Mouse (Mus musculus) liver, embryonic 11.5 days (tissue): ENCODE results near the gene Tex2. TPM values are rescaled to one million over a fixed set of nuclear protein-coding genes. Genes with fewer than 3 reads are reported as not detected.
"Not testable (repeated sequence)": the region's sequence is repeated elsewhere in the genome, so short reads cannot be mapped to it uniquely, and the experiment has no call there.

ENCODE experiments used
- ATAC-seq: fragments of 200-750 bp; cut with Nextera tagmentation; replicated peaks from 2 replicates; pipeline ENCODE4 v1.8.0; 2017; ENCODE audit warnings: moderate number of reproducible peaks, mild to moderate bottlenecking, moderate TSS enrichment, moderate library complexity; ENCODE audit not compliant: low FRiP score
- DNase-seq: peaks from one replicate; pipeline ENCODE4 v3.0.0-alpha.2; 2017; ENCODE audit warnings: low spot score
- H3K27ac ChIP-seq: fragments of 300-500 bp; sonication (generic); 2 replicates; pipeline ENCODE4 v1.5.1; 2014; ENCODE audit warnings: mild to moderate bottlenecking, low read depth, low read length, control low read depth
- H3K27me3 ChIP-seq: fragments of 300-500 bp; sonication (generic); replicated peaks from 2 replicates; pipeline ENCODE4 v1.6.1; 2014; ENCODE audit warnings: low read length, mixed read lengths; ENCODE audit not compliant: control insufficient read depth, insufficient read depth
- H3K36me3 ChIP-seq: fragments of 300-500 bp; sonication (generic); 2 replicates; pipeline ENCODE4 v1.6.1; 2014; ENCODE audit warnings: mild to moderate bottlenecking, low read length, moderate library complexity, mixed read lengths; ENCODE audit not compliant: control insufficient read depth, insufficient read depth
- H3K4me1 ChIP-seq: fragments of 300-500 bp; sonication (generic); replicated peaks from 2 replicates; pipeline ENCODE4 v1.6.1; 2014; ENCODE audit warnings: low read length, mixed read lengths; ENCODE audit not compliant: control insufficient read depth, insufficient read depth
- H3K4me2 ChIP-seq: fragments of 300-500 bp; sonication (generic); 2 replicates; pipeline ENCODE4 v1.6.1; 2014; ENCODE audit warnings: mild to moderate bottlenecking, control low read depth, moderate library complexity
- H3K4me3 ChIP-seq: fragments of 300-500 bp; sonication (generic); 2 replicates; pipeline ENCODE4 v1.5.1; 2014; ENCODE audit warnings: low read depth, low read length, control low read depth
- H3K9ac ChIP-seq: fragments of 300-500 bp; sonication (generic); 2 replicates; pipeline ENCODE4 v1.6.1; 2014; ENCODE audit warnings: low read depth, low read length, control low read depth
- H3K9me3 ChIP-seq: fragments of 300-500 bp; sonication (generic); 2 replicates; pipeline ENCODE4 v1.6.1; 2016; ENCODE audit warnings: low read length, inconsistent platforms, mixed read lengths; ENCODE audit not compliant: control insufficient read depth
- WGBS: fragments of 180-500 bp; shearing (Covaris S2); extraction: QIAGEN DNeasy Blood & Tissue Kit; methylation state at CpG from one replicate; pipeline ENCODE4 v1.1.7; 2014; 5-methylcytosine and 5-hydroxymethylcytosine counted together
- polyA plus RNA-seq: library from polyadenylated mRNA; unstranded; fragments of >200 nt; fragmentation: Nextera tagmentation; extraction: Ambion mirVana; gene quantifications from 2 replicates; pipeline ENCODE4 v1.2.1, GENCODE M21; 2014

Tex2 gene
- polyA plus RNA-seq, 1 experiment from 2014 or later = 13.4 TPM

GRCm38 (mm10) chr11:106497926-106498325, 115.3 kb downstream of the Tex2 start:
- WGBS = 89% methylated on average over 2 of the region's 2 CpGs
- no peaks in the 10 kb centered on the region for H3K4me1 ChIP-seq
- no peaks in the 10 kb centered on the region for H3K9me3 ChIP-seq
- no peak overlapping the region for H3K4me3 ChIP-seq
- no peak overlapping the region for H3K4me2 ChIP-seq
- DNase-seq = no peak
- no peaks in the 10 kb centered on the region for H3K27me3 ChIP-seq
- H3K36me3 ChIP-seq = no peaks in the 10 kb centered on the region; the same call in 1 of the 2 replicates
- no peak overlapping the region for H3K9ac ChIP-seq
- no peak overlapping the region for H3K27ac ChIP-seq
- ATAC-seq = no peak

- H3K27ac ChIP-seq, H3K9ac ChIP-seq, H3K27me3 ChIP-seq, H3K36me3 ChIP-seq, H3K4me2 ChIP-seq, DNase-seq, ATAC-seq, H3K9me3 ChIP-seq, H3K4me3 ChIP-seq, H3K4me1 ChIP-seq: not testable (repeated sequence)
- 88% methylated on average over 2 of the region's 2 CpGs for WGBS
These were observed 116.2 kb downstream of the Tex2 start for GRCm38 (mm10) chr11:106497009-106497408.

- no peak overlapping the region for H3K4me2 ChIP-seq
- H3K27me3 ChIP-seq = no peaks in the 10 kb centered on the region
- no peaks in the 10 kb centered on the region for H3K9me3 ChIP-seq
- H3K27ac ChIP-seq = no peak overlapping the region
- no peak overlapping the region for H3K9ac ChIP-seq
- no peak for DNase-seq
- ATAC-seq = no peak
- peaks cover 5% of the 10 kb centered on the region; the same call in 1 of the 2 replicates for H3K4me1 ChIP-seq
- WGBS = 71% methylated on average over 7 of the region's 7 CpGs
- H3K36me3 ChIP-seq = no peaks in the 10 kb centered on the region
- H3K4me3 ChIP-seq = no peak overlapping the region
These were observed 120.1 kb downstream of the Tex2 start for GRCm38 (mm10) chr11:106492984-106493669.

DNA sequence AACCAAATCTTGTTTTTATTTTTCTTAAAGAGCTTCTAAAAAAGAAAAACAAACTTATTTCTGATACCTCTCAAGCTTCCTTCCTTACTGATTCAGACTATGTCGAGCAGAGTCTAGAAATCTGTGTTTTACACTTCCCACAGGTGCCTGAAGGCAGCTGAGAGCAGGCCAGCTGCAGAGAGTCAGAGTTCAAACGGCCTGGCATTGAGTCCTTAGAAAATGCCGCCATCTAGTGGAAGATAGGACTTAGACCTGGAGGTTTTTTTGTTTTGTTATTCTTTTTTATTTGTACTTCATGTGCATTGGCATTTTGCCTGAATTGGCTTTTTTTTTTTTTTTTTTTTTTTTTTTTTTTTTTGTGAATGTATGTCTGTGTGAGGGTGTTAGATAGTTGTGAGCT, 121.8 kb downstream of the Tex2 start:
- no peaks in the 10 kb centered on the region for H3K36me3 ChIP-seq
- H3K9ac ChIP-seq = no peak overlapping the region
- H3K4me1 ChIP-seq = peaks cover 7% of the 10 kb centered on the region; the same call in 1 of the 2 replicates
- no peak for ATAC-seq
- no peak for DNase-seq
- H3K27me3 ChIP-seq = no peaks in the 10 kb centered on the region
- 3% methylated on average over 3 of the region's 3 CpGs for WGBS
- no peak overlapping the region for H3K27ac ChIP-seq
- no peaks in the 10 kb centered on the region for H3K9me3 ChIP-seq
- H3K4me2 ChIP-seq = no peak overlapping the region
- no peak overlapping the region for H3K4me3 ChIP-seq

- 79% methylated on average over 6 of the region's 6 CpGs for WGBS
- not testable (repeated sequence) for ATAC-seq, H3K4me3 ChIP-seq, H3K9ac ChIP-seq, H3K36me3 ChIP-seq, H3K9me3 ChIP-seq, H3K27me3 ChIP-seq, DNase-seq, H3K27ac ChIP-seq, H3K4me2 ChIP-seq
- H3K4me1 ChIP-seq = peaks cover 13% of the 10 kb centered on the region
These were observed 122.6 kb downstream of the Tex2 start for GRCm38 (mm10) chr11:106490600-106490999.

DNA sequence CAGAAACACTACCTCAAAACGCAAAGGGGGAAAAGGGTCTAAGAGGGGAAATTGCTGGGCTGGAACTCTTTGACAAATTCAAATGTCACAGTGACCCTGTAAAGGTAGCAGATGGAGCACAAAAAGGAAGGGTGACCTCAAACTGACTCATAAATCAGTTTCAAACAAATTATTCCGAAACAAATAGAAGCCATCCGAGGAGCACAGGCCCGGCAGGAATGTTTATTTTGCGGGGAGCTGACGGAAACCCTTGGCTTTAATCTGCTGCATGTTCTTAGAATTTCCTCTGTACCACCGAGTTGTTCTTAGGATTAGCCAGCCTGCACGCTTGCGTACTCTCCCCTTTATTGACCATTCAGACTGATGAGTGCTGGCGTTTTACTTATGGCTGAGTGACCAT, 123.2 kb downstream of the Tex2 start:
- Histone ChIP-seq H3K27ac (no peak overlapping the region), H3K9me3 (no peaks in the 10 kb centered on the region), H3K9ac (no peak overlapping the region), H3K36me3 (no peaks in the 10 kb centered on the region), H3K27me3 (no peaks in the 10 kb centered on the region), H3K4me3 (no peak overlapping the region), H3K4me2 (no peak overlapping the region), H3K4me1 (peaks cover 16% of the 10 kb centered on the region)
- no peak for DNase-seq
- 72% methylated on average over 10 of the region's 10 CpGs for WGBS
- ATAC-seq = no peak

GRCm38 (mm10) chr11:106489036-106489693, 124.1 kb downstream of the Tex2 start:
- H3K9me3 ChIP-seq = no peaks in the 10 kb centered on the region
- 53% methylated on average over 7 of the region's 7 CpGs for whole genome bisulfite sequencing
- no peak overlapping the region for H3K4me2 ChIP-seq
- ATAC-seq = no peak
- no peak overlapping the region for H3K27ac ChIP-seq
- H3K4me3 ChIP-seq = no peak overlapping the region
- no peaks in the 10 kb centered on the region for H3K36me3 ChIP-seq
- H3K4me1 ChIP-seq = peaks cover 16% of the 10 kb centered on the region
- no peak overlapping the region for H3K9ac ChIP-seq
- H3K27me3 ChIP-seq = no peaks in the 10 kb centered on the region
- DNase-seq = no peak

- ATAC-seq = peak; percentile 68
- no peaks in the 10 kb centered on the region for H3K27me3 ChIP-seq
- no peaks in the 10 kb centered on the region for H3K9me3 ChIP-seq
- peak overlapping the region; percentile 97 for H3K4me3 ChIP-seq
- H3K27ac ChIP-seq = peak overlapping the region; percentile 63
- WGBS = 14% methylated on average over 17 of the region's 17 CpGs
- H3K4me2 ChIP-seq = peak overlapping the region; percentile 68
- H3K9ac ChIP-seq = peak overlapping the region; percentile 66
- DNase-seq = no peak
- peaks cover 16% of the 10 kb centered on the region for H3K4me1 ChIP-seq
- no peaks in the 10 kb centered on the region for H3K36me3 ChIP-seq
These were observed 125.1 kb downstream of the Tex2 start for GRCm38 (mm10) chr11:106488126-106488561.

- 2% methylated on average over 28 of the region's 28 CpGs for WGBS
These were observed 125.5 kb downstream of the Tex2 start, which contains the start of gene Ern1 for GRCm38 (mm10) chr11:106487733-106488115. Ern1 (minus strand) TSS chr11:106487852.

More at GRCm38 (mm10) chr11:106487733-106488115, 125.5 kb downstream of the Tex2 start, which contains the start of gene Ern1:
- peak within 1 kb of the TSS; percentile 92 for H3K9ac ChIP-seq
- H3K36me3 ChIP-seq = no peaks in the 10 kb centered on the region
- peak within 1 kb of the TSS; percentile 89 for H3K27ac ChIP-seq
- peak; percentile 99 for DNase-seq
- H3K4me2 ChIP-seq = peak within 1 kb of the TSS; percentile 68
- no peaks in the 10 kb centered on the region for H3K9me3 ChIP-seq
- peak within 1 kb of the TSS; percentile 97 for H3K4me3 ChIP-seq
- peak; percentile 97 for ATAC-seq
- no peaks in the 10 kb centered on the region for H3K27me3 ChIP-seq
- H3K4me1 ChIP-seq = peaks cover 18% of the 10 kb centered on the region
